Mouse (Mus musculus): Measurements from ENCODE around the gene Krtap5-4.
"Not testable (repeated sequence)": the region's sequence is repeated elsewhere in the genome, so short reads cannot be mapped to it uniquely, and the experiment has no call there.

The Krtap5-4 gene

GRCm38 (mm10) chr7:142321637-142322306 is 18.4 kb downstream of the Krtap5-4 start:
- DNase-seq (ENCODE audit: low spot score in 2 of 2): not testable (repeated sequence)

- DNase-seq (ENCODE audit: low spot score in 2 of 2): no peak
These were observed 19.3 kb downstream of the Krtap5-4 start for GRCm38 (mm10) chr7:142322641-142323040.

- DNase-seq (ENCODE audit: low spot score in 2 of 2): no peak
These were observed 20.2 kb downstream of the Krtap5-4 start for GRCm38 (mm10) chr7:142323396-142324117.

GRCm38 (mm10) chr7:142326714-142327445 is 23.5 kb downstream of the Krtap5-4 start:
- DNase-seq (ENCODE audit: low spot score in 2 of 2): no peak

GRCm38 (mm10) chr7:142328507-142328906 is 25.2 kb downstream of the Krtap5-4 start:
- DNase-seq (ENCODE audit: low spot score in 2 of 2): no peak

GRCm38 (mm10) chr7:142330271-142330724 is 26.9 kb downstream of the Krtap5-4 start:
- no peak for DNase-seq (ENCODE audit: low spot score in 2 of 2)

GRCm38 (mm10) chr7:142331281-142331680 is 27.9 kb downstream of the Krtap5-4 start:
- DNase-seq (ENCODE audit: low spot score in 2 of 2): no peak

- not testable (repeated sequence) for DNase-seq (ENCODE audit: low spot score in 2 of 2)
These were observed 29.4 kb downstream of the Krtap5-4 start for GRCm38 (mm10) chr7:142332741-142333140.

- DNase-seq (ENCODE audit: low spot score in 2 of 2): peak; percentile 87
These were observed 30.9 kb downstream of the Krtap5-4 start for GRCm38 (mm10) chr7:142334246-142334645.

- DNase-seq (ENCODE audit: low spot score in 2 of 2): no peak
These were observed 31.8 kb downstream of the Krtap5-4 start for GRCm38 (mm10) chr7:142335151-142335550.

GRCm38 (mm10) chr7:142340269-142340970 is 37.1 kb downstream of the Krtap5-4 start:
- DNase-seq (ENCODE audit: low spot score in 2 of 2): no peak

GRCm38 (mm10) chr7:142341564-142342246 is 38.4 kb downstream of the Krtap5-4 start:
- peak in 1 of 2 experiments; percentile 42 for DNase-seq (ENCODE audit: low spot score in 2 of 2)

- no peak for DNase-seq (ENCODE audit: low spot score in 2 of 2)
These were observed 38.9 kb downstream of the Krtap5-4 start for GRCm38 (mm10) chr7:142342247-142342640.

- no peak for DNase-seq (ENCODE audit: low spot score in 2 of 2)
These were observed 44.2 kb downstream of the Krtap5-4 start for GRCm38 (mm10) chr7:142347542-142347941.

GRCm38 (mm10) chr7:142349308-142349961 is 46.1 kb downstream of the Krtap5-4 start:
- peak in 1 of 2 experiments; percentile 46 for DNase-seq (ENCODE audit: low spot score in 2 of 2)

- no peak for DNase-seq (ENCODE audit: low spot score in 2 of 2)
These were observed 48.2 kb downstream of the Krtap5-4 start for GRCm38 (mm10) chr7:142351569-142351968.

GRCm38 (mm10) chr7:142353854-142354253 is 50.5 kb downstream of the Krtap5-4 start:
- no peak for DNase-seq (ENCODE audit: low spot score in 2 of 2)
